Mouse (Mus musculus) lung, postnatal 0 days (tissue): Measurements from ENCODE around the gene Slc12a3.
A peak's percentile ranks its signal among the peaks of the same experiment; 100 is the strongest.

Experiments
- CTCF ChIP-seq: IDR thresholded peaks from 2 replicates; pipeline ENCODE4 v1.5.1; 2016; ENCODE audit warnings: antibody characterized with exemption, mild to moderate bottlenecking
- EP300 ChIP-seq: IDR thresholded peaks from 2 replicates; pipeline ENCODE4 v1.6.1; 2016; ENCODE audit warnings: antibody characterized with exemption, mild to moderate bottlenecking, control low read depth

- TF ChIP-seq CTCF (no peak), EP300 (peak; percentile 98)
Observed at GRCm38 (mm10) chr8:94354571-94354970, 25.6 kb downstream of the Slc12a3 start.
